Mouse (Mus musculus): ENCODE measurements at regions not wholly inside any gene's neighbourhood (a gene's known extent, or its start where the extent isn't known, plus 50 kb on each side); places are given as distances from the start of the nearest gene placed in this dataset.

GRCm38 (mm10) chr15:13375590-13375989 lies 202.1 kb upstream of the Cdh6 start:
- no peaks in the 10 kb centered on the region for H3K9me3 ChIP-seq (replicated peaks; ENCODE audit: control insufficient read depth, low read length)
- H3K27me3 ChIP-seq (ENCODE audit: control insufficient read depth, insufficient read depth, low read depth, low read length): no peaks in the 10 kb centered on the region

GRCm38 (mm10) chr15:13368799-13369198 lies 195.3 kb upstream of the Cdh6 start:
- Histone ChIP-seq H3K27me3 (ENCODE audit: control insufficient read depth, insufficient read depth, low read depth, low read length) (no peaks in the 10 kb centered on the region), H3K4me3 (ENCODE audit: low read depth, low read length) (no peak overlapping the region), H3K9ac (ENCODE audit: low read depth, low read length) (no peak overlapping the region), H3K27ac (ENCODE audit: low read length) (no peak overlapping the region), H3K4me2 (ENCODE audit: low read depth, low read length) (no peak overlapping the region), H3K9me3 (replicated peaks; ENCODE audit: control insufficient read depth, low read length) (no peaks in the 10 kb centered on the region), H3K36me3 (ENCODE audit: control insufficient read depth, insufficient read depth) (no peaks in the 10 kb centered on the region), H3K4me1 (ENCODE audit: control insufficient read depth, low read depth, low read length) (no peaks in the 10 kb centered on the region)
- WGBS (ENCODE audit: insufficient replicate concordance): 47% methylated on average over 5 of the region's 5 CpGs
- ATAC-seq (ENCODE audit: low read depth): no peak

More at GRCm38 (mm10) chr15:13375590-13375989, 202.1 kb upstream of the Cdh6 start:
- Histone ChIP-seq H3K27ac (ENCODE audit: low read length) (no peak overlapping the region), H3K4me2 (ENCODE audit: low read depth, low read length) (no peak overlapping the region), H3K9ac (ENCODE audit: low read depth, low read length) (no peak overlapping the region), H3K4me1 (ENCODE audit: control insufficient read depth, low read depth, low read length) (no peaks in the 10 kb centered on the region), H3K36me3 (ENCODE audit: control insufficient read depth, insufficient read depth) (no peaks in the 10 kb centered on the region), H3K4me3 (ENCODE audit: low read depth, low read length) (no peak overlapping the region)
- ATAC-seq (ENCODE audit: low read depth): no peak
- WGBS (ENCODE audit: insufficient replicate concordance): 70% methylated on average over 3 of the region's 3 CpGs

- H3K4me3 ChIP-seq (ENCODE audit: low read depth, low read length): no peak overlapping the region
- H3K27me3 ChIP-seq (ENCODE audit: control insufficient read depth, insufficient read depth, low read depth, low read length): no peaks in the 10 kb centered on the region
- no peak overlapping the region for H3K27ac ChIP-seq (ENCODE audit: low read length)
- no peaks in the 10 kb centered on the region for H3K36me3 ChIP-seq (ENCODE audit: control insufficient read depth, insufficient read depth)
- H3K4me1 ChIP-seq (ENCODE audit: control insufficient read depth, low read depth, low read length): no peaks in the 10 kb centered on the region
- 60% methylated on average over 16 of the region's 16 CpGs for WGBS (ENCODE audit: insufficient replicate concordance)
- no peak overlapping the region for H3K9ac ChIP-seq (ENCODE audit: low read depth, low read length)
- no peak overlapping the region for H3K4me2 ChIP-seq (ENCODE audit: low read depth, low read length)
- ATAC-seq (ENCODE audit: low read depth): no peak
- H3K9me3 ChIP-seq (replicated peaks; ENCODE audit: control insufficient read depth, low read length): no peaks in the 10 kb centered on the region
Measured at GRCm38 (mm10) chr15:13367291-13367954, 193.9 kb upstream of the Cdh6 start.

- no peaks in the 10 kb centered on the region for H3K4me1 ChIP-seq (ENCODE audit: control insufficient read depth, low read depth, low read length)
- no peaks in the 10 kb centered on the region for H3K27me3 ChIP-seq (ENCODE audit: control insufficient read depth, insufficient read depth, low read depth, low read length)
- H3K9ac ChIP-seq (ENCODE audit: low read depth, low read length): no peak overlapping the region
- H3K4me3 ChIP-seq (ENCODE audit: low read depth, low read length): no peak overlapping the region
- no peaks in the 10 kb centered on the region for H3K9me3 ChIP-seq (replicated peaks; ENCODE audit: control insufficient read depth, low read length)
- H3K4me2 ChIP-seq (ENCODE audit: low read depth, low read length): no peak overlapping the region
- no peak overlapping the region for H3K27ac ChIP-seq (ENCODE audit: low read length)
- 48% methylated on average over 4 of the region's 4 CpGs for WGBS (ENCODE audit: insufficient replicate concordance)
- no peak for ATAC-seq (ENCODE audit: low read depth)
- H3K36me3 ChIP-seq (ENCODE audit: control insufficient read depth, insufficient read depth): no peaks in the 10 kb centered on the region
Measured at GRCm38 (mm10) chr15:13366606-13367005, 193.1 kb upstream of the Cdh6 start.

GRCm38 (mm10) chr15:13360741-13361140 lies 187.3 kb upstream of the Cdh6 start:
- Histone ChIP-seq H3K4me2 (ENCODE audit: low read depth, low read length) (no peak overlapping the region), H3K4me1 (ENCODE audit: control insufficient read depth, low read depth, low read length) (no peaks in the 10 kb centered on the region), H3K27me3 (ENCODE audit: control insufficient read depth, insufficient read depth, low read depth, low read length) (no peaks in the 10 kb centered on the region), H3K9ac (ENCODE audit: low read depth, low read length) (no peak overlapping the region), H3K27ac (ENCODE audit: low read length) (no peak overlapping the region), H3K36me3 (ENCODE audit: control insufficient read depth, insufficient read depth) (no peaks in the 10 kb centered on the region), H3K9me3 (replicated peaks; ENCODE audit: control insufficient read depth, low read length) (no peaks in the 10 kb centered on the region), H3K4me3 (ENCODE audit: low read depth, low read length) (no peak overlapping the region)
- ATAC-seq (ENCODE audit: low read depth): no peak
- 28% methylated on average over 2 of the region's 2 CpGs for WGBS (ENCODE audit: insufficient replicate concordance)

GRCm38 (mm10) chr15:13359026-13359425 lies 185.6 kb upstream of the Cdh6 start:
- 23% methylated on average over 1 of the region's 1 CpGs for WGBS (ENCODE audit: insufficient replicate concordance)

GRCm38 (mm10) chr15:13350321-13350720 lies 176.8 kb upstream of the Cdh6 start:
- Histone ChIP-seq H3K4me1 (ENCODE audit: control insufficient read depth, low read depth, low read length) (no peaks in the 10 kb centered on the region), H3K9ac (ENCODE audit: low read depth, low read length) (no peak overlapping the region), H3K4me2 (ENCODE audit: low read depth, low read length) (no peak overlapping the region), H3K27ac (ENCODE audit: low read length) (no peak overlapping the region), H3K27me3 (ENCODE audit: control insufficient read depth, insufficient read depth, low read depth, low read length) (no peaks in the 10 kb centered on the region), H3K9me3 (replicated peaks; ENCODE audit: control insufficient read depth, low read length) (no peaks in the 10 kb centered on the region), H3K36me3 (ENCODE audit: control insufficient read depth, insufficient read depth) (no peaks in the 10 kb centered on the region), H3K4me3 (ENCODE audit: low read depth, low read length) (no peak overlapping the region)
- ATAC-seq (ENCODE audit: low read depth): no peak
- 63% methylated on average over 3 of the region's 3 CpGs for WGBS (ENCODE audit: insufficient replicate concordance)

More at GRCm38 (mm10) chr15:13359026-13359425, 185.6 kb upstream of the Cdh6 start:
- Histone ChIP-seq H3K4me2 (ENCODE audit: low read depth, low read length) (no peak overlapping the region), H3K9me3 (replicated peaks; ENCODE audit: control insufficient read depth, low read length) (no peaks in the 10 kb centered on the region), H3K4me3 (ENCODE audit: low read depth, low read length) (no peak overlapping the region), H3K4me1 (ENCODE audit: control insufficient read depth, low read depth, low read length) (no peaks in the 10 kb centered on the region), H3K27me3 (ENCODE audit: control insufficient read depth, insufficient read depth, low read depth, low read length) (no peaks in the 10 kb centered on the region), H3K36me3 (ENCODE audit: control insufficient read depth, insufficient read depth) (no peaks in the 10 kb centered on the region), H3K27ac (ENCODE audit: low read length) (no peak overlapping the region), H3K9ac (ENCODE audit: low read depth, low read length) (no peak overlapping the region)
- no peak for ATAC-seq (ENCODE audit: low read depth)

GRCm38 (mm10) chr15:13336392-13336791 lies 162.9 kb upstream of the Cdh6 start:
- Histone ChIP-seq H3K9ac (ENCODE audit: low read depth, low read length) (no peak overlapping the region), H3K4me1 (ENCODE audit: control insufficient read depth, low read depth, low read length) (no peaks in the 10 kb centered on the region), H3K4me3 (ENCODE audit: low read depth, low read length) (no peak overlapping the region), H3K9me3 (replicated peaks; ENCODE audit: control insufficient read depth, low read length) (no peaks in the 10 kb centered on the region), H3K27ac (ENCODE audit: low read length) (no peak overlapping the region), H3K4me2 (ENCODE audit: low read depth, low read length) (no peak overlapping the region), H3K36me3 (ENCODE audit: control insufficient read depth, insufficient read depth) (no peaks in the 10 kb centered on the region), H3K27me3 (ENCODE audit: control insufficient read depth, insufficient read depth, low read depth, low read length) (no peaks in the 10 kb centered on the region)
- no peak for ATAC-seq (ENCODE audit: low read depth)
- WGBS (ENCODE audit: insufficient replicate concordance): 84% methylated on average over 1 of the region's 1 CpGs

GRCm38 (mm10) chr15:13324439-13324838 lies 151.0 kb upstream of the Cdh6 start:
- no peak overlapping the region for H3K4me2 ChIP-seq (ENCODE audit: low read depth, low read length)
- no peaks in the 10 kb centered on the region for H3K4me1 ChIP-seq (ENCODE audit: control insufficient read depth, low read depth, low read length)
- no peak overlapping the region for H3K4me3 ChIP-seq (ENCODE audit: low read depth, low read length)
- H3K27me3 ChIP-seq (ENCODE audit: control insufficient read depth, insufficient read depth, low read depth, low read length): no peaks in the 10 kb centered on the region
- H3K9ac ChIP-seq (ENCODE audit: low read depth, low read length): no peak overlapping the region
- no peaks in the 10 kb centered on the region for H3K36me3 ChIP-seq (ENCODE audit: control insufficient read depth, insufficient read depth)
- ATAC-seq (ENCODE audit: low read depth): no peak
- no peak overlapping the region for H3K27ac ChIP-seq (ENCODE audit: low read length)
- WGBS (ENCODE audit: insufficient replicate concordance): 47% methylated on average over 2 of the region's 2 CpGs
- H3K9me3 ChIP-seq (replicated peaks; ENCODE audit: control insufficient read depth, low read length): no peaks in the 10 kb centered on the region

Measured in liver, embryonic 16.5 days (tissue).